Mouse (Mus musculus): ENCODE measurements at regions not wholly inside any gene's neighbourhood (a gene's known extent, or its start where the extent isn't known, plus 50 kb on each side); places are given as distances from the start of the nearest gene placed in this dataset.

- TF ChIP-seq POLR2A (IDR thresholded peaks at IDR 0.05; ENCODE audit: borderline replicate concordance, insufficient read depth, low read length), result no peak
- no peak for TF ChIP-seq CTCF (IDR thresholded peaks at IDR 0.05; ENCODE audit: borderline replicate concordance, insufficient read depth, low read depth, low read length)
Observed at GRCm38 (mm10) chr1:48792573-48792972, 1899.9 kb upstream of the Slc39a10 start.
